Mouse (Mus musculus) urinary bladder, postnatal 36 days (tissue): ENCODE results near the gene Atp8b5.

ENCODE experiments used
- DNase-seq, 2 experiments: peaks; one replicate each; pipeline ENCODE4 v3.0.0; 2022; ENCODE audit warnings: low spot score in 2 of 2, mixed read lengths in 1 of 2

The Atp8b5 gene

DNA sequence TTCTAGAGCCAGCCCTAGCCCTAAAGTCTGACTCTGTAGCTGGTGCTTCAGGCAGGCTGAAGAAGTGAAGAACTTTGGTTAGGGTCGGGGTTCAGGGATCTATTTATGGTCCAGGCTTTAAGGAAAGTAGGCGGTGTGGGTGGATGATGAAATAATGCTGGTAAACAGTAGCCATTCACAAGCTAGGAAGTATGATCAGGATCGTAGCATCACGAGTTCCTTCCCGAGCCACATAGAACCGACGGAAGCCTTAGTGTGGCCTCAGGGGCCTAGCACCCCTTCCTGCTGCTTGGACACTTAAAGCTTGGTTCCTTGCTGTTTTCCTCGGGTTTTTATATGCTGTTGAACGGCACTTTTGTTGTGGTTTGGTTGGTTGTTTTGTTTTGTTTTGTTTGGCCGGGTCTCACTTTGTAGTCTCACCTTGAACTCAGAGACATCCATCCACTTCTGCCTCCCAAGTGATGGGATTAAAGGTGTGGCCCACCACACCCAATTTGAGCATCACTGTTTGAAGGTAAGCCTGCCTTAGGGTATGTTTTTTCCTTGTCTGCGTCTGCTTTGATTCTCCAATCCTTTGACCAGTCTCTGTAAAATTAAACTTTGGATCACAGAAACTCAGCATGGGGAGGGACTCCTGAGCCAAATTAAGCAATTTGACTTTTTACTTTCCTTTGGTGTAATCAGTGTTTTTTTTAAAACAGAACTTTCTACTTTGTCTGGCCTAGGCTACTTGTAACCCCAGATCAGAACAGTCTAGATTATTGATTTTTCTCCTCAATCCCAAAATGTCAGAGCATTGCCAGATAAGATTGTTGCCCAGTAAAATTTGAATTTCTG, 116.5 kb downstream of the Atp8b5 start:
- no peak for DNase-seq

DNA sequence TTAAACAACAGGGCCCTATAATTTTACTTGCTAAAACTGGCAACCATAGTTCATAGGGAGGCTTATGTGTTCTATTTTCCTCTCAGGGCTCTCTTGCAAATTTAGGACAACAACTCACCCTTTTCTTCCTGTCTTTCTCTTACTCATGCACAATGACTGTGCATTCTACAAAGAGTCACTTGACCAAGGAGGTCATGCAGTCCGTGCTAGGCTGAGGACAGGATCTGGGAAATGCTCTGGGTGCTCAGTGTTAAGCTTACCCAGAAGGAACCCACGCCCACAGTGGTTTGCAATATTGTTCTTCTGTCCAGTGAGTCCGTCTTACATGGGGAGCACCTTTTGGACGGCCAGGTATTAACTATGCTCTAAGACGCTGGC, 117.1 kb downstream of the Atp8b5 start:
- no peak for DNase-seq

DNA sequence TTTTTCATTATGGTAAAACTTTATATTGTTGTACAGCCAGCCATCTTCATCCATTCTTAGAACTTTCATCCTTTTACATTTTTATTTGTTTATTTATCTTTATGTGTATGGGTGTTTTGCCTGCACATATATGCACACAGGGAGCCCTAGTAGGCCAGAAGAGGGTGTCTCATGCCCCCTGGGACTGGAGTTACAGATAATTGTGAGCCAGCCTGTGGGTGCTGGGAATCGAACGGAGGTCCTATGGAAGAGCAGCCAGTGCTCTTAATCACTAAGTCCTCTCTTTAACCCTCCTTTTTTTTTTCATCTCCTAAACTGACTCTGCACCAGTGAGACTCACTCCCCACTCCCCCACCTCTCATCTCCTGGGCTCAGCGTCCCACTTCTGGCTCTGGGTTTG, 117.6 kb downstream of the Atp8b5 start:
- no peak for DNase-seq

DNA sequence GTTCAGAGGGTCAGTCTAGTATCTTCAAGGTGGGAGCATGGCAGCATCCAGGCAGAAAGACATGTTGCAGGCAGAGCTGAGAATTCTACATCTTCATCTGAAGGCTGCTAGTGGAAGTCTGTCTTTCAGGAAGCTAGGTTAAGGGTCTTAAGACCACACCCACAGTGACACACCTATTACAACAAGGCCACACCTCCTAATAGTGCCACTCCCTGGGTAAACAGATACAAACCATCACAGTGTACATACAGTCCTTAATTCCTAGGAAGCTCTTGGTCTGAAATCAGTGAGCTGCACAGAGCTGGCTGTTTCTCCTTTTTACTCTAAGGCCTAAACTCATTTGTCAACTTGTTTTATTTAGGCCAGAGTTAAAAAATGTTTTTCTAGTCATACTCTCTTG, 120.0 kb downstream of the Atp8b5 start:
- no peak for DNase-seq

DNA sequence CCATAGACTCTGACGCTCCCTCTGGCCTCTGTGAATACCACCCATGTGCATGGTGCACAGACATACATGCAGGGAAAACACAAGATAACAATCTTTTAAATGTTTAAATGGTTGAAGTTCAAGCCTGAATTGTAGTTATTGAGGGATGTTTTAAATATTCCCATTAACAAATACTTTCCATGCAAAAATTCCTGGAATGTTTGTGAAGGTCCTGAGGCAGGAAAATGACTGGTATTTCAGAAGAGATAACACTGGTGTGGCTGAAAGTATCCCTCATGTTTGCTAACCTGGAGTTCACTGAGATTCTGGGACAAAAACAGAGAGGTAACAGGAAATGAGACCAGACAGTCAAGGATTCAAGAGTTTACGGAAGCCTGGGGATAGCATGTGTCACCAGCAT, 122.4 kb downstream of the Atp8b5 start:
- DNase-seq = no peak

DNA sequence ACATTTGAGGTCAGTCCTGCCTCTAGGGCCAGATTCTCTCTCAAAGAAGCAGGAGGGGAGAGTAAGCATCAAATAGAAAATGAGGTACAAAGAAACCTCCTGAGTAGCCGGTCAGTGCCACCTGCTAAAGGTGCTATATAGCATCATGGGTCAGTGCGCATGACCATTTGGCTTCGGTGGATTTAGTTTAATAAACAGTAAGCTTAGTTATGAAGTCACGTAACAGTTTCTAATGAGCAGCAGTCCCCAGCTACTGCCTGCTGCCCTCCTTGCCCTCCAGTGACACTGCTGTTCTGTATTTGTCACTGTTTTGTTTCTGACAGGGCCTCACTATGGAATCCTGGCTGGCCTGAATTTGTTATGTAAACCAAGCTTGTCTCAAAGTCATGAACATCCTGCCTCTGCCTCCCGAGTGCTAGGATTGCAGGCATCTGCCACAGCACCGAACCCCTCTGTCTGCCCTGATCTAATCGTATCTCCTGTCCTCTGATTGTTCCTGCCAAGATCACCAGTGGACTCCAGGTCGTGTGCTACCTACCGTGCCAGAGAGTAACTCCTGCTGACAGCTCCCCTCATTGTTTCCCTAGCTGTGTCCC, 123.0 kb downstream of the Atp8b5 start:
- DNase-seq = no peak

DNA sequence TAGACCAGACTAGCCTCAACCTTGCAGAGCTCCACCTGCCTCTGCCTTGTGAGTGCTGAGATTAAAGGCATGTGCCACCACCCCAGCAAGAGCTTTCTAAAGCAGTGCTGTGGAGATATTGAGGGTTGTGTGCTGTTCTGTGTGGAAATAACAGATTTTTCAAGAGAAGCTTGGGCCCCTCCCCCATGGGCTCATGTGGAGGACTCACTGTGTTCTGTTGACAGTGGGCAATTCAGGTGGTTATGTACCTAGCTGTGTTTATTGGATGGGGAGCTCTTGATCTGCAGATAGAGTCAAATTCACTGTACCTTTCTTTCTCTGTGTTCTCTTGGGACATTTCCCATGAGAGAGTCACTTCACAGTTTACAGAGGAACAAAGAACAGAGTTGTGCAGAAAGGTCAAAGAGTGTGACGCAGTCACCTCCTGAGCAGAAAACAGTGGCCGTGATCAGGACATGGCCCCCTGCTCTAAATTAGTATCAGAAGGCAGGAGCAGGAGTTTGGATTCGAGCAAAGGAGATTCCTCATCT, 124.6 kb downstream of the Atp8b5 start:
- no peak for DNase-seq

DNA sequence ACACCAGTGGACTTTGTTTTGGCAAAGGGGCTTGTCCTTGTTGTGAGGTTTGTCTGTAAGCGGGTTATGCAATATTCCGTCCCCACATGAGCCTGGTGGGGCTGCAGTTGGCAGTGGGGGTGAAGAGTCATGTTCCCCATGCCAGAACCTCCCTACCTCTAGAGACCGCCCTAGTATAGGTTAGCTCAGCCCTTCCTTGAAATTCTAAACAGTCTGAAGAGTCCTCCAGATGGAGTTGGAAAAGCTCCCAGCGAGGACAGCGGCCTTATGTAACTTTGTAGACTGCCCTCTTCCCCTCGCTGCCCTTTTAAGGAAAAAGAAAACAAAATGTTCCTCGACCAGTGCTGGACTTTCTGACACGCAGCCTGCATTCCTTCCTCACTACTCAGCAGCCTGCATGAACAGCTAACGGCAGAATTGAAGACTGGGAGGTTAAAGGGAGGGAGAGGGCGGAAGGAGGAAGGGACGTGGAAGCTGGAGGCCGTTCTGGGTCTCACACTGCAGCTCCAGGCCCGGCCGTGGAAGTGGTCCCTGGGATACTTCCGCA, 127.5 kb downstream of the Atp8b5 start:
- DNase-seq = peak in 1 of 2 experiments; percentile 82

DNA sequence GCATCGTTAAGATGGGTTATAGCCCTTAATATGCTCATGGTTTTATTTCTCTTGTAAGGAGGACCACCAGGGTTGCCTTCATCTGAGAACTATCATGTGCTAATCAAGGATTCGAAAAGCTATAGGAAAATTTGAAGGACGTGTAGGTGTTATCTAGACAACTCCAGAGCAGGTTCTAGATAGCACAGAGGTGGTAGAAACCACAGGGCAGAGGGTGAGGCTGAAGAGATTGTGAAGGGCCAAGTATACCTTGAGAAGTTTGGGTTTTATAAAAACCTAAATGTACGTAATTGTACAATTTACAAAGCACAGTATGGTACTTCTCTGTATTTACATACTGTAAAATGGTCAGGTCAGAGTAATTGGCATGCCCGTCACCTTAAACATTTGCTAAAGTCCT, 128.2 kb downstream of the Atp8b5 start:
- no peak for DNase-seq

DNA sequence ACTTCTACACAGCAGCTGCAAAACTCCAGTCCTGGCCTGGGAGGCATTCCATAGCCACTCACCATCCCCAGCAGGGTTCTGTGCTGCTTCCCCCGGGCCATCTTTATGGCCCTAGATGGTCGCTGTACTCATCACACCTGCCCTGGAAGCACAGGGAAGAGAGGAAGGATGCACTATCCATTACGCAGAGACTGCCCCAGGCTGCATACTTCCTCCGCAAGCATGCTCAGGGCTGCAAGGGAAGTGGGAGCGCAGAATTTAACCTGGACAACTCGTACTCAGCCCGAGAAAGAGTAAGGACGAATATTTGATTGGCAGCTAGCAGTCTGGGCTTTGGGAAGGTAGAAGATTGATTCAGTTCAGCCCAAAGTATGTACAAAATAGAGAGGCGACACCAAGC, 128.9 kb downstream of the Atp8b5 start:
- DNase-seq = no peak

DNA sequence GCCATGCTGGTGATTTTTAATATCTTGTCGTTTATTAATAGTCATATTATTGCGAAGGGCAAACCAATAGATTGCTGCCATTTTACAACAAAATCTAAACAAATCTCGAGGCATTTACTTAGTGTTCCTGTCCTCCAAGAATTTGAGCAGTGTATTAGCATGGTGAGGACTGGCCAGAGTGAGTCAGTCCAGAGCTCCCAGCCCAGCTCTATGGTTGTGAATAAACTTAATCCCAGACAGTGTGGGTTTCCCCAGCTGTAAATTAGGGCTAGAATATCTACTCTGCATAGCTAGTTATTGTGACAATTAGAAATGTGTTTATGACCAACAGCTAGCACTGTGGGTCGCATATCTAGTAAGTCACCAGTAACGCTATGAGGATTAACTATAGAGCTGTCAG, 129.4 kb downstream of the Atp8b5 start:
- DNase-seq = no peak

DNA sequence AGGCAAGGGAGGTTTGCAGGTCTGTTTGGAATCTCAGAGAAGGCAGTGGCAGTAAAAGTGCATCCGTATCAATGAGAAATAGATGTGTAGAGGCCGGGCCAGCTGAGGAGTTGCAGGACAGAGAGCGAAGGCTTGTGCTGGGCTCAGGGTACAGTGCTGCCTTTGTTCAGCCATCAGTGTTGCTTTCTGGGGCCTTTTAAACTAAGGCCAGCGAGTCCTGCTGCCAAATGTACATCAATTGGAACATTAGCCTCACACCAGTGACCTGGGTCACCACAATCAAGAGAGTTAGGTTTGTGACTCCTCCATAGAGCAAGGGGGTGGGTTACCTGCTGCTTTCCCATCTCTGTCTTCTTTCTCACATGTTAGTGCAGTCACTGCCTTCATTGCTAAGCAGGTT, 131.1 kb downstream of the Atp8b5 start:
- DNase-seq = no peak

DNA sequence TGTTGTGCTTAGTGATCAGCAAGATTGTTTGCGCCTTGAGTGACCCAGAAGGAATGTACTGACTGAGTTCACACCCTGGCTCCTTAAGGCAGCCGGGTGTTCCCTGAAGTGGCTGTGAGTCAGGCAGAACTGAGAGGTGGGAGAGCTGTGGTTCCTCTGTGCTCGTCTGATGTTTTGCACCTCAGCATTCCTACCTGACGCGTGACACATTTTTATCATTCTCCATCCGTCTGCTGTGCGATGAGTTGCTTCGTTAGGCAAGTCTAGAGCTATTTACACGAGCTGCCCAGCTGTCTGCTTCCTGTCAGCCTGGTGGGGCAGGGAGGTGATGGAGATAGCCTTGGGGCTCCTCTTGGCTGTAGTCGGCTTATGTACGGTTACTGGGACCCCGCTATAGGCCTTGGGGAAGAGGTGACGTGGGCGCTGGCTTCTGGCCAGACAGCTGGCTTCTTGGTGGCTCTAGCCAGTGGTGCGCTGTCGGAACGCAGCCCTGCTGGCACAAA, 131.9 kb downstream of the Atp8b5 start:
- peak in 1 of 2 experiments; percentile 49 for DNase-seq

DNA sequence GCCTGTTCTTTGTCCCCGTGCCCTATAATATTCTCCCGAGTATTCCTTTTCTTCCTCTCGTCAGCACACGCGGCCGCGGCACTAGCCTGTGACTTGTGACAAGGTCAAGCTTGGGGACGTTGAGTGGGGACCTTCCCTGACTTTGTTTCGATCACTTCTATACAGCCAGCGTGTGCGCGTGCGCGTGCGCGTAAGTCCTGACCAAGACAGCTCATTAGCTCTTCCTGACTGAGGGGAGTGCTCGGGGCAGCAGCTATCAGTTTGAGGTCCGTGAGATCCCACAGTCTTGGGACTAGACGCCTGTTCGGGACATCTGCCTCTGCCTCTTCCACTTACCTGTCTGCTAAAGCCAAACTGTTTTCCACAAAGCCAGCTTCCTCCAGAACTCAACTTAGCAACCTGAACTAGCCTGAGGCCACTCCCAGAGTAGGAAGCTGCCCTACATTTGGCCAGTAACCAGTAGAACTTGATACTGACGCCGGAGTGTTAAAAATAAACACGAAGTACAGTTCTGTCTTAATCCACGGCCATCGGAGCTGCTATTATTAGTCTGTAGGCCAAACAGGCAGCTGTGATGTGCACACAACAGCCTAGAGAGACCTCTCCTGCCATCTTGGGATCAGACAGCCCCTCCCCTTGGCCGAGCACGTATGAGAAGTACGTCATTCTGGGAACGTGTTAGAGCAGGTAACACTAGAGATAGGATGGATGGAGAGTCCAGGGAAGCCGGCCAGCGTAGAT, 132.6 kb downstream of the Atp8b5 start:
- no peak for DNase-seq

DNA sequence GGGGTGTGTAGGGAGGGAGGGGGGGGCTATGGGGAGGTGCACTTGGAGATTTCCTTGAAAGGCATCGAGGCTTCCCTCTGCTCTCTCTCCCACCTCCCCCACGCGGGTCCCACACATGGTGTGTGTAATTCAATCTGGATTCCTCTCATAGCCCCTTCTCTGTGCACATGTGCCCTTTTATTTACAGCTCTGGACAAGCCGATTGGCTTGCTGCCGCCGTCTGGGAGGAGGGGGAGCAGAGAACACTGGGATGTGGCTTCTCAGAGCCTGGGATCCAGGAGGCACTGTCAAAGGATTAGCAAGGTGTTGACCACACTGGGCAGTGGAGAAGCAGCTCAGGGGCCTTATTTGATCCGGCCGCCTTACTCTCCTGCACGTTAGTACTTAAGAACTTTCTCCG, 134.0 kb downstream of the Atp8b5 start:
- no peak for DNase-seq

DNA sequence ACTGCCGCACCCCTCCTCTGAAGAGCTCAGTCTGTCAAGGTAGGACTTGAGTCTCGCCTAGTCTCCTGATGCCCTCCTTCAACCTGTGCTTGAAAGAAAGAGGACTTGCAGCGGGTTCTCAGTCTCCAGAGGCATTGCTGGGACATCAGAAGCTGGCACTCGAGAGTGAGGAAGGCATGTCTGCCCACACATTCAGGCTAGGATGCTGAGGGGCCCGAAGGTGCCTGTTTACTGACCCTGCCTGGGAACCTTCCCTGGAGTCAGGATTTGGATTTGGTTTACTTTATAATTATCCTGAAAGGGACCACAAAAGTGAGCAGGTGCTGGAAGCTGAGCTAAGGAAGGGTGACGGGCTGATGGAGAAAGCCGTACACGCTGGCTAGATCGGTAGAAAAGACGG, 134.5 kb downstream of the Atp8b5 start:
- DNase-seq = no peak

DNA sequence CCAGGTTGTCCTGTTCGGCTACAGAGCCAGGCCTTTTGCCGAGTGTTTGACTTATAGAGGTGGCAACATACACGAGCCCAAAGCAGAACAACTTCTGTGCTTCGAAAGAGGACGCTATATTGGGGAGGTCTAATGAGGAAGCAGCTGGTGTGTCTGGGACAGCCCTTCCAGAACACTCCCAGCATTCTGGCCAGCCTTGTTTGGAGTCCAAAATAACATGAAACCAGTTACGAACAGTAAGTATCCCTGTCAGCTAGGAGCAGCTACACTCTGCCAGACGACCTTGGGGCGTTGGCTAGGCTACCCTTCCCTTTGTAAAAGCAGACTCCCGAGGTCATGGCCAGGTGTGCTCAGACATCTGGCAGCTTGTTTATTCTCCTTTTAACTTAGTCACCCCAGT, 135.3 kb downstream of the Atp8b5 start:
- no peak for DNase-seq

DNA sequence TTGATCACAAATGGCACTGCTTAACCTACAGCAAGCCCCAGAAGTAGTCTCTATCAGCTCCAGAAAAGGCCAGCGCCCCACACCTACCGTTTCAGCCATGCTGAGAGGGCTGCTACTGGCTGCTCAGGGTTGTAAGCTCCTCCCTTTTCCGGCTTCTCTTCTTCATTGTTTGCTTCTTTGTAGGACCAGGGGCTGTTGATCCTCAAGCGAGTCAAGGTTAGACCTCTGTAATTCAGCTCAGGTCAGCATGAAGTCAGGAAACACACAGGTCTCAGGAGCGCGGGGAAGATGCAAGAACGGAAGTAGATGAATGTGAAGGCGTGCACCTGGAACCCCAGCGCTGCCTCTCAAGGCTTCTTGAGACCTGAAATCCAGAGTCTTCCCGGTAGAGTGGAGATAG, 137.7 kb downstream of the Atp8b5 start:
- DNase-seq = no peak

DNA sequence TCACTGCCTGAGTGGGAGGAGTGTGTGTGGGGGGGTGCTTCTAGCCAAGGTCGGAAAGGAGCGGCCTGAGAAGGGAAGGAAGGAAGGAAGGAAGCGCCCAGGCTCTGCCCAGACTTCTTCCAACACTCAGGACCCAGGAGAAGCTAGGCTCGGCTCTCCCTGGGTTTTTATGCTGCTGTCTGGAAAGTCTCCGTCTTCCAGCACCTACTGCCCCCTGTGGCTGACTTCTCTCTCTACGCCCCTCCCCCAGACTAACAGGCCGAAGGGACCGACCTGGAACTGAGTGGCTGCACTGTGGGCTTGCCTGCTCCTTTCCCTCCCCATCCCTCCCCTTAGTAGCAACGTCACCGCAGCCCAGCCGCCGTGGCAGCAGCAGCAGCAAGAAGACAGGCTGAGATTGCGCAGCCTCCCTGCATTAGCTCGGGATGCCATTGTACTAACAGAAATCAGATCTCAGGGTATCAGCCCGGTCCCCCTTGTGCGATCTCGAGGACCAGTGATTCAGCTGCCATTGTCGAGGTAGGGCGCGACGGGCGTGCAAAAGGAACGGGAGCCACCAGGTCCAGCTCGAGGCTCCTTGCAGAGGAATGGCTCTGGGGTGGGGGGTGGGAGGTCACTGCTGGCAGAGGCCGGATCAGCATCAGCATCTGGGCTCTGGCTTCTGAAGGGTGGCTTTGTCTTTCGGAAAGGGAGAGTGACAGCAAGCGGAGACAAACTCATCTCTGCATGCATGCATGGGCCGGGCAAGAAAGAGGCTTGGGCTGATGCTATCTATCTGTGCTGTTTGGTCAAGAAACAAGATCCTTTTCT, 139.4 kb downstream of the Atp8b5 start:
- peak; percentile 30 to 77 for DNase-seq

DNA sequence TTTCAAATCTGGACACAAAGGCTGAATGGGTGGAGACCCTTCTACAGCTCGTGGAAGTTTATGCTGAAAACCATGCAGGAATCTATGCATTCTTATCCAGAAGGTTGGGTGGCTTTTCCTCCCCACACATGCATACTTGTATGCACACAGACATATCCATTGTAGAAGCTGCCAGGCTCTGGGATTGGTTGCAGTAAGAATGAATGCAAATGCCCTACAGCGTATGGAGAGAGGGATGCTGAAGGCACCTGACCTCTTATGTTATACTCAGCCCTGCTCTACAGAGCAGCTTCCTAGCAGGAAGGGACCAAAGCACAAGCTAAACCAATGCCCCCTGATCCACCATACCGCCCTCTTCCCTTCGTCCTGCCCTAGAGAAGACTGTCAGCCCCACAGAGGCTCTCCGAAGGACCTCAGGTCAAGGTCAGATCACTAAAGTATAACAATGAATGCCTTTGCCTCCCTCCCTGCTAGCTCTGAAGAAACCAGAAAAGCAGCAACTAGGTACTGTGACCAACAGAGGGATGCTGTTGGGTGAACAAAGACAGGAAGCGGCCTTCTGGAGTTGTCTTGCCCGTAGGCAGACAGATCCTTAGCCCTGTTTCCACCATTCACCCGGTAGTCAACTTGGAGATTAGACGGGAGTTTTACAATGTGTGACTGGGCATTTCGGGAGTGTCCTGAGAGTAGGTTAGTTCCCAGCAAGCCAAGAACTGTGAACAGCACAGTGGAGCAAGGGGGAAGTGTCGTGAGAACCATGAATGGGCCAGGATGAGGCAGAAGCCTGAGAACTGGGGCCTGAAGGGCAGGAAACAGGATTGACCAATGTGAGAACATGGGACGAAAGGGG, 140.3 kb downstream of the Atp8b5 start:
- DNase-seq = no peak
